Mouse (Mus musculus): Measurements from ENCODE around the gene Mrrf. TPM values are rescaled to one million over a fixed set of nuclear protein-coding genes. Genes with fewer than 3 reads are reported as not detected.

The Mrrf gene
- polyA plus RNA-seq, 1 experiment from 2014 or later, result 25.7 TPM

DNA sequence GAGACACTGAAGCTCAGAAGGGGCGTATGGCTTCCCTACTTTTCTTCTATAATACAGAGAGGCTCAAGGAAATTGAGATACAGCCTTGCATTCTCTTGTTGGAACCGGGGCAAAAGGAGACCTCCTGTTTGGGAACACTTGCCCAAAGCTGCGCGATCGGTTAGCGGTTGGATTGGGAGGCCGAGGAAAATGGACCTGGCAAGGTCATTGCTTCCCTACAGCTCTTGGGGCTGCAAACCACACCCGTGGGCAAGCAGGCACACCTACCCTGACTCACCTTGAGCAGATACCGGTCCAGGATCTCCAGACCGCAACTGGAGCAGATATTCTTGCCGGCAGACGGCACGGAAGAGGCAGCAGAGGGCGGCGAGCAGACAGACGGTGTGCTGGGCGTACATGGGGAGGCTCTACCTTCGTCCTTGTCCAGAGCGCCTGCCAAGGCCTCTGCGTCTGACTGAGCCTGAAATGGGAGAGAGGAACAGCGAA, 33.1 kb upstream of the Mrrf start:
- H3K27me3 ChIP-seq (replicated peaks), result peaks cover 100% of the 10 kb centered on the region
- no peaks in the 10 kb centered on the region for H3K9me3 ChIP-seq (replicated peaks)
- peaks cover 26% of the 10 kb centered on the region; the same call in 1 of the 2 replicates for H3K4me1 ChIP-seq
- no peak overlapping the region for H3K4me3 ChIP-seq
- ATAC-seq, result no peak
- 3% methylated on average over 21 of the region's 21 CpGs for WGBS (ENCODE audit: insufficient replicate concordance)
- H3K27ac ChIP-seq, result no peak overlapping the region
- H3K36me3 ChIP-seq, result no peaks in the 10 kb centered on the region
- peak overlapping the region; percentile 64 for H3K4me2 ChIP-seq
- no peak overlapping the region for H3K9ac ChIP-seq

DNA sequence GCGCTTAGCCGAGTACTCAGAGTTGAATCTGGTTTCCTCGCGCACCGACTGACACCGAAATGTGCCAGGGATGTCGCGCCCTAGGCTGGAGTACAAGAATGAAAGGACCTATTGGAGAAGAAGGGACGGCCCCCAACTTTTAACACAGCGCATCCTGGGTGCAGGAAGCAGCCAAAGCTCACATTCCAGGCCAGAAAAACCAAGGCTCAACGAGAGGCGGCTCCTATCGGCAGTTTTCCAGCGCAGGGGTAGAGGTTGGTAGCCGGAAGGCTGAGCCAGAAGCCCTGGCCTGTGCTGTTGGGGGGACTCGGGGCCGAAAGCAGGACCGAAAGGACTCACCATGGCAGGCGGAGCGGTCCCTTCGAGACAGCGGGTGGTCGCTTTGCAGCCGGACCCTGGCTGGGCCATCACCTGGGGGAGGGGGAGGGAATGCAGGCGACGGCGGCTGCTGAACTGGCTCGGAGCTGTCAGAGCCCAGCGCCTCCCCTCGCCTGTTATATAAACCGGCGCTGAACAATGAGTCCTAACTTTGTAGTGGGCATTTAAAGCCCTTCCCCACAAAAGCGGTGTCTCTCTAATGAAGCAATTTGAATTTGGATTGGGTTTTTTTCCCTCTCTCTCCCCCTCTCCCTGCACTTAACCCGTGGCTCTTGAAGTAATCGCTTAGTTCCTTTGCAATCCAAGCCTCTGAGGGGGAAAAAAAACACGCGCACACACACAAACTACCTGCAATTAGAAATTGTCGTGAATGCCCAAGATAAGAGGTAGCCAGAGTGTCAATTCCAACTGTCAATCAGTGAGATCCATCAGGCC, 32.4 kb upstream of the Mrrf start:
- H3K27me3 ChIP-seq (replicated peaks), result peaks cover 100% of the 10 kb centered on the region
- H3K4me1 ChIP-seq, result peaks cover 26% of the 10 kb centered on the region; the same call in 1 of the 2 replicates
- H3K9ac ChIP-seq, result no peak overlapping the region
- H3K9me3 ChIP-seq (replicated peaks), result no peaks in the 10 kb centered on the region
- H3K36me3 ChIP-seq, result no peaks in the 10 kb centered on the region
- peak overlapping the region; percentile 64 for H3K4me2 ChIP-seq
- peak overlapping the region; percentile 23; the same call in 1 of the 2 replicates for H3K4me3 ChIP-seq
- H3K27ac ChIP-seq, result no peak overlapping the region
- 2% methylated on average over 38 of the region's 38 CpGs for WGBS (ENCODE audit: insufficient replicate concordance)
- ATAC-seq, result no peak

DNA sequence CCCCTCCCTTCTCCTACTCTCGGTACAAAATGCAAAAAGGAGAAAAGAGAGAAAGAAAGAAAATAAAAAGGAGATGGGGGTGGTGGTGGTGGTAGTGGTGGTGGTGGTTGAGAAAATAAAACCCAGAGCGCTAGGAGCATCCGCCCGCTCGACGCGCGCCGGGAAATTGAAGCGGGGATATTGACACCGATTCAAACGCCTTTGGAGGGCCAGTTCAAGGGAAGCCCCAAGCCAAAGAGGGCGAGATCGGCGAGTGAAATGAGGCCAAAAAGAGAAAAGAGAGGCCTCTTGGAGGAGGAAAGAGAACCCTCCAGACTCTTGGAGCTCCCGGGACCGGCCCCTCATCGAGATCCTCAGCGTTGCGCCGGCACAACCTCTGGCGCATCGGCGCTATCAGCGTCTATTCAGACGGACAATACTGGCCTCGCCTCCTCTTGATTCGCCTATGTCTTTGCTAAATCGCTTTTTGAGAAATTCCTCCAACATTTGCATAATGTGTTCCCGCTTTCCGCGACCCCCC, 31.7 kb upstream of the Mrrf start:
- Histone ChIP-seq H3K4me1 (peaks cover 26% of the 10 kb centered on the region; the same call in 1 of the 2 replicates), H3K36me3 (no peaks in the 10 kb centered on the region), H3K4me2 (peak overlapping the region; percentile 64), H3K4me3 (peak overlapping the region; percentile 46), H3K27ac (no peak overlapping the region), H3K9ac (no peak overlapping the region), H3K27me3 (replicated peaks) (peaks cover 100% of the 10 kb centered on the region), H3K9me3 (replicated peaks) (no peaks in the 10 kb centered on the region)
- WGBS (ENCODE audit: insufficient replicate concordance), result 1% methylated on average over 32 of the region's 32 CpGs
- ATAC-seq, result no peak

DNA sequence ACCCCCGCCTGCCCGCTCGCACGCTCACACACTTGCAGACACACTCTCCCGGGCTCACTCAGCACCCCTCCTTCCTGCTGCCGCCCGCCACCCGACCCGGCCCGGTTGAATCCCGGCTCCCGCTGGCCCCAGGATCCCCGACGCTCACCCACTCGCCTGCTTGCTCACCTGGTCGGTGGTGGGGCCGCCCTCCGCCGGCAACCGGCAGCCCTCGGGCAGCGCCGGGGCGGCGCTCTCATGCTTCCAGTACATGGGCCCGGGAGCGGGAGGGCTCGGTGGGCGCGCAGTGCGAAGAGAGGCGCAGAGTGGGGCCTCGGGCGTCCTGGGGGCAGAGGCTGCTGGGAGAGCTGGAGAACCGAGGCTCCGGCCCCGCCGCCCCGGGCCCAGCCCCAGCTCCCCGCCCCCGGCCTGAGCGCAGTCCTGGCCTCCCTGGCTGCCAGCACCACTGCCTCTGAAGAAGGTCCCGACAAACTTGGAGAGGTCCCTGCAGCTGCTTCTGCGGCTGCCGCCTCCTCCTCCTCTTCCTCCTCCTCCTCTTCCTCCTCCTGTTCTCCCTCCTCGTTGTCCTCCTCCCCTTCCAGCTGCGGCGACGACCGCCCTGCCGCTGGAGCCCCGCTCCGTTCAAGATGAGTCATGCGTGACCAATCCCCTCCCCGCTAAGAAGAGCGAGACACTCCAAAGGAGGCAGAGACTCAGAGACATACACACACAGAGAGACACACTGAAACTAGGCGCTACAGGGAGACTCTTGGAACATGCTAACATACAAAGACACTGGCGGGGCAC, 31.0 kb upstream of the Mrrf start, which contains the start of gene Lhx6:
Gene Lhx6 (minus strand): TSS at position 453 of the 786 bp plus-strand sequence.
- Histone ChIP-seq H3K4me2 (peak within 1 kb of the TSS; percentile 64), H3K9ac (no peak within 1 kb of the TSS), H3K27ac (no peak within 1 kb of the TSS), H3K9me3 (replicated peaks) (no peaks in the 10 kb centered on the region), H3K27me3 (replicated peaks) (peaks cover 99% of the 10 kb centered on the region), H3K4me3 (peak within 1 kb of the TSS; percentile 46), H3K36me3 (no peaks in the 10 kb centered on the region), H3K4me1 (peaks cover 26% of the 10 kb centered on the region; the same call in 1 of the 2 replicates)
- WGBS (ENCODE audit: insufficient replicate concordance), result 2% methylated on average over 50 of the region's 58 CpGs
- no peak for ATAC-seq

DNA sequence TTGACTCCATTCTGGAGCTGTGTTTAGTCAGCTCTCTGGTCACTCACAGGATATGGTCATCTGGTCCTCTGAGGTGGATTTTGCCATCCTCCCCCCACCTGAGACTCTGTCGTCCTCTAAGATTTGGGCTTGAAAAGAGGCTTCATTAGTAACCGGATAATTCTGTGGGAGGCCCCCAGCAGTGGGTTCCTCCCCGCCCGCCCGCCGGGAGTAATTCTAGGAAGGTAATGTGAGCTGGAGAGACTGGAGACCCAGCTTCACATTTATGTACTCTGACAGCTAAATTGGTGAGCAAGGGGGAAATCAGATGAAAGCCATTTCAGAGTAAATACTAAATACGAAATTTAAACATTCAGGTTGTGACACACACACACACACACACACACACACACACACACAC, 27.6 kb upstream of the Mrrf start:
- Histone ChIP-seq H3K4me3 (no peak overlapping the region), H3K9ac (no peak overlapping the region), H3K36me3 (no peaks in the 10 kb centered on the region), H3K4me1 (peaks cover 12% of the 10 kb centered on the region; the same call in 1 of the 2 replicates), H3K27ac (no peak overlapping the region), H3K4me2 (no peak overlapping the region), H3K9me3 (replicated peaks) (no peaks in the 10 kb centered on the region), H3K27me3 (replicated peaks) (peaks cover 81% of the 10 kb centered on the region)
- 9% methylated on average over 7 of the region's 7 CpGs for WGBS (ENCODE audit: insufficient replicate concordance)
- ATAC-seq, result no peak

DNA sequence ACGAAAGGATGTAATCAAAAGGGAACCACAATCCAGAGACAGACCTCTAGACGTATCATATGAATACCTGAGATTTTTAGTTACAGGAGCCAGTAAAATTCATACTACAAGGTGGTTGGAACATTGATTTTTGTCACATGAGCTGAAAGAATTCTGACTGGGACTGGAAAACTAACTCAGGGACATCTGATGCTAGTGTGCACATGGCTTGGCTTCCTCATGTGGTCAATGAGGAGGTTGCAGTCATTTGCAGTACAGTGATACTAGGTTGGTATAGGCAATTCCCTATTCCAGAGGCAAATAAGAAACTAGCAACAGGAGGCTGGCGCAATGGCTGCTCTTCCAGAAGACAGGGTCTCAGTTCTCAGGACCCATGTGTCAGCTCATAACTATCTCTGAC, 23.6 kb upstream of the Mrrf start:
- ATAC-seq, result no peak
- H3K9ac ChIP-seq, result no peak overlapping the region
- 45% methylated on average over 3 of the region's 3 CpGs for WGBS (ENCODE audit: insufficient replicate concordance)

DNA sequence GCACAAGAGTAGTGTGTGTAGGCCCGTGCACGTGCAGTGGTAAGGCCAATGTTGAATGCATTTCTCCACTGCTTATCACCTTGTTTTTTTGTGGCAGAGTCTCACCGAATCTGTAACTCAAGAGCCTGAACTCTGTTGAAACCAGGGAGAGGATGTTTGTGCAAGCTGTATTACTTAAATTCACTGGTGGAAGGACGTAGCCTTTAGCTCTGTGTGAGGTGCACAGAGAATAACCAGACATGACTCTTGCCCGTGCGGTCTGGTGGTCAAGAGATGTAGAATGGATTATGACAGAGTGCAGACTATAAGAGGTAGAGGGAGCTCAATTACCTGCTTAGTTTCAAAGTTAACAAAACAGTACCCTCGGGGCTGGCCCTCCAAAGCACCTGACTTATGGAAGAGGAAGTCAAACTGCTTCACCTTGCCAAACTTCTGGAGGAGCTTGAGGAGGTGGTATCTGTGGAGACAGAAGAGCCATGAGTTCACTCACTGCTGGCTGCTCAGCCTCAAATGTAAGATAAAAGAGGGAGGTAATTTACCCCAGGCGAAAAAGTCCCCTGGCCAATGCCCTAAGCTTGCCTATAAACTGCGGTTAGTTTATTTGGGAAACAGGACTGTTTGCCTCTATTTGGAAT, 9.3 kb upstream of the Mrrf start:
- Histone ChIP-seq H3K4me3 (no peak overlapping the region), H3K36me3 (peaks cover 88% of the 10 kb centered on the region), H3K27me3 (replicated peaks) (no peaks in the 10 kb centered on the region), H3K9me3 (replicated peaks) (no peaks in the 10 kb centered on the region), H3K27ac (no peak overlapping the region), H3K4me2 (no peak overlapping the region), H3K4me1 (peaks cover 4% of the 10 kb centered on the region; the same call in 1 of the 2 replicates), H3K9ac (no peak overlapping the region)
- 86% methylated on average over 9 of the region's 9 CpGs for WGBS (ENCODE audit: insufficient replicate concordance)
- ATAC-seq, result no peak

More for the DNA sequence above, 23.6 kb upstream of the Mrrf start:
- Histone ChIP-seq H3K27ac (no peak overlapping the region), H3K36me3 (peaks cover 22% of the 10 kb centered on the region), H3K27me3 (replicated peaks) (peaks cover 41% of the 10 kb centered on the region), H3K4me2 (no peak overlapping the region), H3K4me3 (no peak overlapping the region), H3K4me1 (no peaks in the 10 kb centered on the region), H3K9me3 (replicated peaks) (no peaks in the 10 kb centered on the region)

DNA sequence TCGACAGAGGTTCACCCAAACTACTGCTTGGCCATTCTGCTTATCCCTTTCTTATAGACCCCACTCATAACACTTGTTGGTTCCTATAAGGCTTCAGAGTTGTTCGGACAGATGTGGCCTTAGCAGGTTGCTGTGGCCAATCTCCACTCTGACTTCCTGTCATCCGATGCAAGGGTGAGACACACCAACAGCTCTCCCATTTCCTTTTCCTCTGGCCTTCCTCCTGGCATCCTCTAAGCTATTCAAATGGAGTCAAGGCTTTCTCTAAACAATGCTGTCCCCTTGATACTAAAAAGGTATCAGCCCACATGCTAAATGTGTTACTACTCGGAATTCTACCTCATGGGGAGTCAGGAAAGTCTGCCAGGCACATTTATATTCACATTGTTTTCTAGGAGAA, 8.2 kb upstream of the Mrrf start:
- H3K4me2 ChIP-seq, result no peak overlapping the region
- WGBS (ENCODE audit: insufficient replicate concordance), result 62% methylated on average over 4 of the region's 4 CpGs
- no peak for ATAC-seq
- H3K9ac ChIP-seq, result no peak overlapping the region
- peaks cover 7% of the 10 kb centered on the region; the same call in 1 of the 2 replicates for H3K4me1 ChIP-seq
- no peak overlapping the region for H3K27ac ChIP-seq
- peaks cover 88% of the 10 kb centered on the region for H3K36me3 ChIP-seq
- H3K27me3 ChIP-seq (replicated peaks), result no peaks in the 10 kb centered on the region
- H3K4me3 ChIP-seq, result no peak overlapping the region
- H3K9me3 ChIP-seq (replicated peaks), result no peaks in the 10 kb centered on the region

DNA sequence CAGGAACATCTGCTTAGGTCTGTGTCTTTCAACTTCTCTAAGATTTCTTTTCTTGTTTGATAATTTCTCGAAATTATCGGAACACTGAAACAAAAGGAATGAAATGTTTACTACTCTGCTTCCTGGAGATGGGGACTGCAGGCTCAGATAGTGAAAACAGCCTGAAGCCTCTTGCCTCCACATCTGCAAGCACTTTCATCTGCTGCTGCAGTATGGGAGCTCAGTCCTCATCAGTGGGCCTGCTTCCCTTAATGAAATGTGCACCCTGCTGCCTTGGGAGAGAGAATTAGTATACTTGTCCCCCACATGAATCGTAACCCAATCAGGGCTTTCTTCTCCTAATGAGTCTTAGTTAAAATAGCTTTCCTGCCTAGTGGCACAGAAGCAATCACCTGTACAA, 7.1 kb upstream of the Mrrf start:
- peaks cover 88% of the 10 kb centered on the region for H3K36me3 ChIP-seq
- no peak overlapping the region for H3K4me2 ChIP-seq
- H3K4me3 ChIP-seq, result no peak overlapping the region
- no peak overlapping the region for H3K9ac ChIP-seq
- no peaks in the 10 kb centered on the region for H3K9me3 ChIP-seq (replicated peaks)
- H3K4me1 ChIP-seq, result peaks cover 7% of the 10 kb centered on the region; the same call in 1 of the 2 replicates
- no peaks in the 10 kb centered on the region for H3K27me3 ChIP-seq (replicated peaks)
- ATAC-seq, result no peak
- no peak overlapping the region for H3K27ac ChIP-seq
- WGBS (ENCODE audit: insufficient replicate concordance), result 84% methylated on average over 3 of the region's 3 CpGs

DNA sequence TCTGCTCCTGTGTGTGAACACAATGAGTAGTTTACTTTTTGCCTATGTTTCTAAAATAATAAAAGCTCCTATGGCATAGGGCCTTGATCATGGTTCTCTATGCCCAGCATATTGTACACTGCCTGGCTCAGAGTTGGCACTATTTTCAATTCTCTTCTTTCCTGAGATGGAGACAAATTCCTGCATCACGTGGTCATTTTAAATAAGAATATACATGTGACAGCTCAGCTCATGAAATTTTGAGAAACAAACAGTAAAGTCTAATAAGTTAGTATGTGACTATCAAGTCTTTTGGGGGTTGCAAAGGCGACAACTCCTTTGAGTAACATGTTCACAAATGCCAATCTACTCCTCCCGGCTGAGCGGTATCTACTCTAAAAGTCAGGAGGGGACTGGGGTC, 302 bp upstream of the Mrrf start:
- peaks cover 35% of the 10 kb centered on the region for H3K36me3 ChIP-seq
- no peak for ATAC-seq
- H3K4me3 ChIP-seq, result peak overlapping the region; percentile 72
- H3K4me1 ChIP-seq, result peaks cover 28% of the 10 kb centered on the region
- peak overlapping the region; percentile 78 for H3K4me2 ChIP-seq
- H3K27me3 ChIP-seq (replicated peaks), result no peaks in the 10 kb centered on the region
- peak overlapping the region; percentile 77 for H3K9ac ChIP-seq
- no peaks in the 10 kb centered on the region for H3K9me3 ChIP-seq (replicated peaks)
- under 1% methylated on average over 4 of the region's 4 CpGs for WGBS (ENCODE audit: insufficient replicate concordance)
- peak overlapping the region; percentile 75 for H3K27ac ChIP-seq

DNA sequence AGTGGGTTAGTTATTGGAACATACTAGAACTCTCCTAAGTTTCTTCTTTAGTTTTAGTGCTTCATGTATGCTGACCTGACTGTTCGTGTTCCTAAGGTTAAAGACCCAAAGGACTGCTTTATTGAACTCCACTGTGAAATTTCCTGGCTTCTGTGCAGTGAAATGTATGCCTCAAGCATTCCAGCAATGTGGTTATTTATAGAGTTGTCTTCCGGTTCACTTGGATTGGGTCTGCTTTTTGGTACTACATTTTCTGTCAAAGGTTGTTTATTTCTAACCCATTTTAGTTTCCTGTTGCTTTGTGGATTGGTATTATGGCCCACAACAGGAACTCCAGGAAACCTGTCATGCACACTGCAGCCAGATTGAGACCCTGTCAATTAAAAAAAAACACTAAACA, 2.9 kb downstream of the Mrrf start:
- no peaks in the 10 kb centered on the region for H3K27me3 ChIP-seq (replicated peaks)
- H3K4me1 ChIP-seq, result peaks cover 25% of the 10 kb centered on the region
- peaks cover 33% of the 10 kb centered on the region for H3K36me3 ChIP-seq
- 0 out of 2 replicates have a peak overlapping the region, but pooled peaks have one; percentile 4 for H3K27ac ChIP-seq
- no peak for ATAC-seq
- H3K4me3 ChIP-seq, result no peak overlapping the region
- WGBS (ENCODE audit: insufficient replicate concordance), result 64% methylated on average over 2 of the region's 2 CpGs
- no peak overlapping the region for H3K4me2 ChIP-seq
- no peaks in the 10 kb centered on the region for H3K9me3 ChIP-seq (replicated peaks)
- no peak overlapping the region for H3K9ac ChIP-seq

Measured in liver, embryonic 12.5 days (tissue).